Mouse (Mus musculus): ENCODE results near the gene Brca2. TPM values are rescaled to one million over a fixed set of nuclear protein-coding genes. Genes with fewer than 3 reads are reported as not detected.
A peak's percentile ranks its signal among the peaks of the same experiment; 100 is the strongest.

Brca2 gene
- total RNA-seq, 2 experiments from 2014 or later = 28.6 to 86.4 TPM

- ATAC-seq (replicated peaks; ENCODE audit: low FRiP score, low TSS enrichment, poor library complexity, severe bottlenecking) = no peak
Measured at GRCm38 (mm10) chr5:150594649-150595339, 72.4 kb downstream of the Brca2 start.

- ATAC-seq (replicated peaks; ENCODE audit: low FRiP score, low TSS enrichment, poor library complexity, severe bottlenecking) = no peak
Measured at GRCm38 (mm10) chr5:150595366-150596016, 73.1 kb downstream of the Brca2 start.

- no peak for ATAC-seq (replicated peaks; ENCODE audit: low FRiP score, low TSS enrichment, poor library complexity, severe bottlenecking)
Measured at GRCm38 (mm10) chr5:150597088-150597487, 74.7 kb downstream of the Brca2 start, which contains the start of gene N4bp2l1. N4bp2l1 (minus strand) TSS chr5:150597188.

- no peak for ATAC-seq (replicated peaks; ENCODE audit: low FRiP score, low TSS enrichment, poor library complexity, severe bottlenecking)
Measured at GRCm38 (mm10) chr5:150598202-150599119, 76.0 kb downstream of the Brca2 start.

GRCm38 (mm10) chr5:150599301-150600294 is 77.2 kb downstream of the Brca2 start:
- ATAC-seq (replicated peaks; ENCODE audit: low FRiP score, low TSS enrichment, poor library complexity, severe bottlenecking) = peak; percentile 51

- peak; percentile 31 for ATAC-seq (replicated peaks; ENCODE audit: low FRiP score, low TSS enrichment, poor library complexity, severe bottlenecking)
Measured at GRCm38 (mm10) chr5:150600554-150601440, 78.4 kb downstream of the Brca2 start.

- no peak for ATAC-seq (replicated peaks; ENCODE audit: low FRiP score, low TSS enrichment, poor library complexity, severe bottlenecking)
Measured at GRCm38 (mm10) chr5:150601441-150602230, 79.2 kb downstream of the Brca2 start.

- no peak for ATAC-seq (replicated peaks; ENCODE audit: low FRiP score, low TSS enrichment, poor library complexity, severe bottlenecking)
Measured at GRCm38 (mm10) chr5:150606131-150606530, 83.7 kb downstream of the Brca2 start.

GRCm38 (mm10) chr5:150607631-150608030 is 85.2 kb downstream of the Brca2 start:
- no peak for ATAC-seq (replicated peaks; ENCODE audit: low FRiP score, low TSS enrichment, poor library complexity, severe bottlenecking)

- ATAC-seq (replicated peaks; ENCODE audit: low FRiP score, low TSS enrichment, poor library complexity, severe bottlenecking) = no peak
Measured at GRCm38 (mm10) chr5:150611136-150611535, 88.7 kb downstream of the Brca2 start.

- 0 out of 2 replicates have a peak, but pooled peaks have one; percentile 15 for ATAC-seq (replicated peaks; ENCODE audit: low FRiP score, low TSS enrichment, poor library complexity, severe bottlenecking)
Measured at GRCm38 (mm10) chr5:150611697-150612096, 89.3 kb downstream of the Brca2 start.

GRCm38 (mm10) chr5:150614054-150614453 is 91.6 kb downstream of the Brca2 start:
- no peak for ATAC-seq (replicated peaks; ENCODE audit: low FRiP score, low TSS enrichment, poor library complexity, severe bottlenecking)

GRCm38 (mm10) chr5:150616216-150616615 is 93.8 kb downstream of the Brca2 start:
- no peak for ATAC-seq (replicated peaks; ENCODE audit: low FRiP score, low TSS enrichment, poor library complexity, severe bottlenecking)

- no peak for ATAC-seq (replicated peaks; ENCODE audit: low FRiP score, low TSS enrichment, poor library complexity, severe bottlenecking)
Measured at GRCm38 (mm10) chr5:150616731-150617130, 94.3 kb downstream of the Brca2 start.

GRCm38 (mm10) chr5:150618599-150619355 is 96.3 kb downstream of the Brca2 start:
- ATAC-seq (replicated peaks; ENCODE audit: low FRiP score, low TSS enrichment, poor library complexity, severe bottlenecking) = no peak

Data from megakaryocyte-erythroid progenitor cell, adult 5-6 weeks (primary cell).